Mouse (Mus musculus): Measurements from ENCODE around the gene Msh4.

DNA sequence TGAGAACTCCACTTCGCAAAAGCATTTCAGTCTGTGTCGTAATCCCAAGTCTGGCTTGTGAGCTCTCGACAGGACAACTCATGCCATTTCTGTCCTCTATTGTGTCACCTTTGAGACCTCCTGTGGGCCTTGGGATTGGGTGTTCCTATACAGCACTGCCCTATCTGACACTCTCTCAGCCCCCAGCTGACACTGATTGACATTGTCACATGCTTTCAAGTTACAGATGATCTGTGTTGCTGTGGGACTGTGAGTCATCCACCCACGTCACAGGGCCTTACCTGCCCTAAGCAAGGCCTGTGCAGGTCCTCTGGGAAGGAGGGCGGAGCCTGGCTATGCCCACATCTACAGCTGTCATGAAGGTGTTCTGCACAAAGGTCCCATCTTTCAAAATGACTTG lies 26.5 kb upstream of the Msh4 start:
- no peak for TF ChIP-seq CTCF (IDR thresholded peaks at IDR 0.05; ENCODE audit: low read depth)
- no peak for TF ChIP-seq EP300 (optimal IDR thresholded peaks at IDR 0.05)

Measured in stomach, postnatal 0 days (tissue).